Mouse (Mus musculus): ENCODE measurements around the gene Dusp2. TPM values are rescaled to one million over a fixed set of nuclear protein-coding genes. Genes with fewer than 3 reads are reported as not detected.
A peak's percentile ranks its signal among the peaks of the same experiment; 100 is the strongest.

Gene Dusp2
- polyA plus RNA-seq, 1 experiment from 2014 or later, result 7.3 TPM

GRCm38 (mm10) chr2:127310685-127311084, 25.3 kb upstream of the Dusp2 start:
- H3K9me3 ChIP-seq (replicated peaks), result no peaks in the 10 kb centered on the region
- no peaks in the 10 kb centered on the region for H3K27me3 ChIP-seq (replicated peaks)
- H3K9ac ChIP-seq, result no peak overlapping the region
- no peak overlapping the region for H3K27ac ChIP-seq
- H3K4me1 ChIP-seq, result peaks cover 16% of the 10 kb centered on the region
- H3K4me2 ChIP-seq, result no peak overlapping the region
- 77% methylated on average over 7 of the region's 7 CpGs for WGBS (ENCODE audit: insufficient replicate concordance)
- H3K36me3 ChIP-seq, result no peaks in the 10 kb centered on the region
- no peak overlapping the region for H3K4me3 ChIP-seq
- no peak for ATAC-seq

DNA sequence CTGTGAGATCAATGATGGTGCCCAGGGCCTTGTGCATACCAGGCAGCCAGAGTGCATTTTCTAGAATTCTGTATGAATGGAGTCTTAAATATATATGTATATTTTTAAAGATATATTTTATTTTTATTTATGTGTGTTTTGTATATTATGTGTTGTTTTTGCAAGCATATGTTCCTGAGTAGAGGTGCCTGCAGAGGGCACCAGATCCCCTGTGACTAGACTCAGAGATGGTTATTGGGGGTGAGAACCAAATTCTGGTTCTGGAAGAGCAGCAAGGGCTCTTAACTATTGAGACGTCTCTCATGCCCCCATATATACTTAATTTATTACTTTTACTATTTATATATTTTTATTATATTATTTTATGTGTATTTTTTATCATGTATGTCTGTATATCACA, 24.8 kb upstream of the Dusp2 start:
- H3K27ac ChIP-seq, result no peak overlapping the region
- H3K9ac ChIP-seq, result no peak overlapping the region
- no peaks in the 10 kb centered on the region for H3K27me3 ChIP-seq (replicated peaks)
- no peak overlapping the region for H3K4me2 ChIP-seq
- no peaks in the 10 kb centered on the region for H3K36me3 ChIP-seq
- no peak overlapping the region for H3K4me3 ChIP-seq
- ATAC-seq, result no peak
- H3K4me1 ChIP-seq, result peaks cover 16% of the 10 kb centered on the region
- no peaks in the 10 kb centered on the region for H3K9me3 ChIP-seq (replicated peaks)
- 60% methylated on average over 1 of the region's 1 CpGs for WGBS (ENCODE audit: insufficient replicate concordance)

GRCm38 (mm10) chr2:127312801-127313200, 23.2 kb upstream of the Dusp2 start:
- ATAC-seq, result no peak
- no peaks in the 10 kb centered on the region for H3K27me3 ChIP-seq (replicated peaks)
- H3K36me3 ChIP-seq, result no peaks in the 10 kb centered on the region
- 83% methylated on average over 4 of the region's 4 CpGs for WGBS (ENCODE audit: insufficient replicate concordance)
- no peaks in the 10 kb centered on the region for H3K9me3 ChIP-seq (replicated peaks)
- no peak overlapping the region for H3K4me3 ChIP-seq
- peaks cover 10% of the 10 kb centered on the region for H3K4me1 ChIP-seq
- H3K4me2 ChIP-seq, result no peak overlapping the region
- H3K27ac ChIP-seq, result no peak overlapping the region
- H3K9ac ChIP-seq, result no peak overlapping the region

DNA sequence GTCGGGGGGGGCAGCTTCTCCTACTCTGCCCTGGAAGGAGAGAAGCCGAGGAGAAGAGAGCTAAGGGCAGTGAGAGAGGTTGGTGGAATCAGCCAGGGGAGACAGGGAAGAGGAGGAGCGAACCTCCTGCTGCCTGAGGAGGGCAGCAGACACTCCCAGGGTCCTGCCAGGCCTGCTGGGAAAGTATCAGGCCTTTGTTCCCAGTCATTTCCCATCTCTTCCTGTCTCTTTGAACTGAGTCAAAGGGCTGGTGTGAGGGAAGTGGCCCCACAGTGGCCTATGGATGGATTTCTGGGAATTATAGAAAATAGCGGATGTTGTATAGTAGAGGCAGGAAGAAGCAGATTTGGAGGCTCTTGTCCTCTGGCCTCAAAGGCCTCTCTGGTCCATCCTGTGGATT, 22.1 kb upstream of the Dusp2 start:
- 48% methylated on average over 4 of the region's 4 CpGs for WGBS (ENCODE audit: insufficient replicate concordance)
- Histone ChIP-seq H3K4me2 (no peak overlapping the region), H3K4me1 (peaks cover 10% of the 10 kb centered on the region), H3K9me3 (replicated peaks) (no peaks in the 10 kb centered on the region), H3K27ac (no peak overlapping the region), H3K4me3 (no peak overlapping the region), H3K27me3 (replicated peaks) (no peaks in the 10 kb centered on the region), H3K36me3 (no peaks in the 10 kb centered on the region), H3K9ac (no peak overlapping the region)
- no peak; the same call in 1 of the 2 replicates for ATAC-seq

DNA sequence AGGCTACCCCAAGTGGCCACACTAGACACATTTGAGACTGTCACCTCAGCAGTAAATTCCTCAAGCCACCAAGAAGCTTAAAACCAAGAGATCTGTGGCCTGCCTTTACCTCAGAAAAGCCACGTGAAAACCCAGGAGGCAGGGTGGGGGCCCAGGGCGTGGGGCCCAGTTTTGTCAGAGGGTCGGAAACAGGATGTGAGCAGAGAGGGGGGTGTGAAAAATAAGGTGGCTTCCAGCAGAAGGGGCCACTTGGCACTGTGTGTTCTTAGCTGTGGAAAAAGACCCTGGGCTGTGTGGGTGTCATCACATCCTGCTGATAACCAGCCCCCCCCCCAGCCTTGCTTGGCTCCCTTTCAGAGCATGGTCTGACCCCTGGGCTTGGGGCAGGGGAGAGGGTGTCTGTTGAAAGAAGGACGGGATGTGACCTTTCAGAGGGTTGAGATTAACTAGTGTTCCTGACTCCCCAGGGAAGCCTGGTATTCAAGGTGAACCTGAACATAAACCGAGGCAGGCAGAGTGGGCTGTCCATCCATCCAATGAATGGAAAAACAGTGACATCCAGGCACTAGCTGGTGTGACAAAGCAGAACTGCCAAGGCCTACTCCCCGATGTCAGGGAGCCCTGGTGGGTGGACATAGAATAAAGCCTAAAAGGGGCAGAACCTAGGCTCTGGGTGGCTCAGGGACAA, 21.3 kb upstream of the Dusp2 start:
- Histone ChIP-seq H3K4me3 (no peak overlapping the region), H3K4me2 (no peak overlapping the region), H3K36me3 (no peaks in the 10 kb centered on the region), H3K27me3 (replicated peaks) (no peaks in the 10 kb centered on the region), H3K4me1 (peaks cover 10% of the 10 kb centered on the region), H3K9ac (no peak overlapping the region), H3K9me3 (replicated peaks) (no peaks in the 10 kb centered on the region), H3K27ac (peak overlapping the region; percentile 40; the same call in 1 of the 2 replicates)
- peak; percentile 57; the same call in 1 of the 2 replicates for ATAC-seq
- 29% methylated on average over 6 of the region's 6 CpGs for WGBS (ENCODE audit: insufficient replicate concordance)

DNA sequence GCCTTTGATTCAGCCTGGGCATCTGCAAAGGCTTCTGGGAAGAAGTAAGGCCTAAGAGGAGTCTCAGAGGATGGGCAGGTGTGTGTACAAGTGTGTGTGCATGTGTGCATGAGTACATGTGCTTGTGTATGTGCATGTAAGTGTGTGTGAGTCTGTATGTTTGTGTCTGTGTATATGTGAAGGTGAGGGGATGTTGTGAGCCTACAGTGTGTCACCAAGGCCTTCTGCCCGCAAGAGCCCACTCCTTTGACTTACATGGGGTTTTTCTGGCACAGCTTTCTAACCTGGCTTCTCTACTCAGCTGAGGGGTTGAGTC, 20.8 kb upstream of the Dusp2 start:
- no peak overlapping the region for H3K4me3 ChIP-seq
- H3K27me3 ChIP-seq (replicated peaks), result no peaks in the 10 kb centered on the region
- H3K4me1 ChIP-seq, result peaks cover 10% of the 10 kb centered on the region
- ATAC-seq, result no peak
- H3K4me2 ChIP-seq, result no peak overlapping the region
- H3K36me3 ChIP-seq, result no peaks in the 10 kb centered on the region
- no peak overlapping the region for H3K9ac ChIP-seq
- no peak overlapping the region for H3K27ac ChIP-seq
- no peaks in the 10 kb centered on the region for H3K9me3 ChIP-seq (replicated peaks)
- WGBS (ENCODE audit: insufficient replicate concordance), result 83% methylated on average over 1 of the region's 1 CpGs

GRCm38 (mm10) chr2:127316431-127316830, 19.5 kb upstream of the Dusp2 start:
- H3K27ac ChIP-seq, result no peak overlapping the region
- H3K4me2 ChIP-seq, result no peak overlapping the region
- no peaks in the 10 kb centered on the region for H3K27me3 ChIP-seq (replicated peaks)
- H3K36me3 ChIP-seq, result no peaks in the 10 kb centered on the region
- peaks cover 10% of the 10 kb centered on the region for H3K4me1 ChIP-seq
- 62% methylated on average over 5 of the region's 5 CpGs for WGBS (ENCODE audit: insufficient replicate concordance)
- H3K9me3 ChIP-seq (replicated peaks), result no peaks in the 10 kb centered on the region
- ATAC-seq, result no peak
- no peak overlapping the region for H3K4me3 ChIP-seq
- H3K9ac ChIP-seq, result no peak overlapping the region

GRCm38 (mm10) chr2:127318136-127318535, 17.8 kb upstream of the Dusp2 start:
- no peak overlapping the region for H3K4me2 ChIP-seq
- H3K4me1 ChIP-seq, result peaks cover 11% of the 10 kb centered on the region
- no peak overlapping the region for H3K9ac ChIP-seq
- no peaks in the 10 kb centered on the region for H3K9me3 ChIP-seq (replicated peaks)
- WGBS (ENCODE audit: insufficient replicate concordance), result 63% methylated on average over 4 of the region's 4 CpGs
- no peaks in the 10 kb centered on the region for H3K27me3 ChIP-seq (replicated peaks)
- H3K4me3 ChIP-seq, result no peak overlapping the region
- no peaks in the 10 kb centered on the region for H3K36me3 ChIP-seq
- ATAC-seq, result no peak
- H3K27ac ChIP-seq, result no peak overlapping the region

GRCm38 (mm10) chr2:127319071-127319470, 16.9 kb upstream of the Dusp2 start:
- Histone ChIP-seq H3K4me3 (no peak overlapping the region), H3K4me1 (peaks cover 17% of the 10 kb centered on the region), H3K9ac (no peak overlapping the region), H3K27me3 (replicated peaks) (no peaks in the 10 kb centered on the region), H3K9me3 (replicated peaks) (no peaks in the 10 kb centered on the region), H3K27ac (no peak overlapping the region), H3K36me3 (no peaks in the 10 kb centered on the region), H3K4me2 (no peak overlapping the region)
- 32% methylated on average over 4 of the region's 4 CpGs for WGBS (ENCODE audit: insufficient replicate concordance)
- no peak for ATAC-seq

- Histone ChIP-seq H3K27ac (no peak overlapping the region), H3K4me3 (no peak overlapping the region), H3K9ac (no peak overlapping the region), H3K36me3 (no peaks in the 10 kb centered on the region), H3K4me2 (no peak overlapping the region), H3K27me3 (replicated peaks) (no peaks in the 10 kb centered on the region), H3K9me3 (replicated peaks) (no peaks in the 10 kb centered on the region), H3K4me1 (peaks cover 15% of the 10 kb centered on the region)
- 54% methylated on average over 6 of the region's 6 CpGs for whole genome bisulfite sequencing (ENCODE audit: insufficient replicate concordance)
- no peak for ATAC-seq
These were observed 13.2 kb upstream of the Dusp2 start for GRCm38 (mm10) chr2:127322671-127323285.

- Histone ChIP-seq H3K4me2 (no peak overlapping the region), H3K9ac (no peak overlapping the region), H3K9me3 (replicated peaks) (no peaks in the 10 kb centered on the region), H3K27ac (no peak overlapping the region), H3K4me3 (no peak overlapping the region), H3K4me1 (peaks cover 22% of the 10 kb centered on the region), H3K27me3 (replicated peaks) (no peaks in the 10 kb centered on the region), H3K36me3 (no peaks in the 10 kb centered on the region)
- no peak for ATAC-seq
- WGBS (ENCODE audit: insufficient replicate concordance), result 64% methylated on average over 1 of the region's 1 CpGs
These were observed 12.3 kb upstream of the Dusp2 start for GRCm38 (mm10) chr2:127323667-127324066.

DNA sequence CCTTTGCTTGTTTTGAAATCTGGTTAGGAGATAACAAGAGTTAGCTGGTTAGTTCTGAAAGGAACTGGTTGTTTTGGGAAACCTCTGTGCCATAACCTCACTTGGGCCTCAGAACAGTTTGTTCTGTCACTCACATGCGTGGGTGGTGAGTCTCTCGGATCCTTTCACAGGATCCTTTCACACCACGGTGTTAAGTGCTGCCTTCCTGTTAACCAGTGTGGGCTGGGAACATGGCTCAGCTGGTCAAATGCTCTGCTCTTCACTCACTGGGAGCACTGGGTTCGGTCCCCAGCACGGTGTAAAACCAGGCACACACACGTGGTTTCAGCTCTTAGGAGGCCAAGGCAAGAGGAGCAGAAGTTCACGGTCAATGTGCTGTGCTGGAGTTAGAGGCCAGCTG, 11.5 kb upstream of the Dusp2 start:
- Histone ChIP-seq H3K27me3 (replicated peaks) (no peaks in the 10 kb centered on the region), H3K4me2 (no peak overlapping the region), H3K4me3 (no peak overlapping the region), H3K9ac (no peak overlapping the region), H3K27ac (no peak overlapping the region), H3K36me3 (no peaks in the 10 kb centered on the region), H3K9me3 (replicated peaks) (no peaks in the 10 kb centered on the region), H3K4me1 (peaks cover 30% of the 10 kb centered on the region)
- WGBS (ENCODE audit: insufficient replicate concordance), result 31% methylated on average over 7 of the region's 7 CpGs
- ATAC-seq, result no peak

All from liver, embryonic 12.5 days (tissue).